Mouse (Mus musculus) c-Kit-positive CD71-negative TER-119-negative erythroid progenitor cells, embryonic 14.5 days (primary cell): ENCODE measurements around the gene Gm10424.
"Not testable (repeated sequence)": the region's sequence is repeated elsewhere in the genome, so short reads cannot be mapped to it uniquely, and the experiment has no call there.

Experiments used
- DNase-seq: peaks from one replicate; pipeline ENCODE4 v3.0.0-alpha.2; 2013; ENCODE audit warnings: low read depth

Gm10424 gene

DNA sequence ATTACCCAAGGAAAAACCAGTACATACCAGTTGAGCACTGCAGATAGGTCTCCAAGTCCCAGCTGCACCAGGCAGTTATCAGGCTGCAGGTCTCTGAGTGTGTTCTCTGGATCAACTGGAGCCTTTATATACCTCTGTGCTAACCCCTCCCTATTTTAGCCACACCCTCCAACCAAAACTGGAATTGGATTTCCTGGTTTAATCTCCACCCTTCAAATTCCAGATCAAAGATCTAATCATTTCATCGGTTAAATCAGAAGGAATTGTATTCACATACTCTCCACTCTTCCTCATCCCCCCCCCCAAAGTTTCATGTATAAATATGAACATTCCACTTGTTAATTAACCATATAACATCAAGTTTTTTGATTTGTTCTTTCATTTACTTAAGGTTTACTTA, at the start of gene Gm10424:
Gm10424 (minus strand) TSS at position 101 of the 400 bp plus-strand sequence.
- not testable (repeated sequence) for DNase-seq

DNA sequence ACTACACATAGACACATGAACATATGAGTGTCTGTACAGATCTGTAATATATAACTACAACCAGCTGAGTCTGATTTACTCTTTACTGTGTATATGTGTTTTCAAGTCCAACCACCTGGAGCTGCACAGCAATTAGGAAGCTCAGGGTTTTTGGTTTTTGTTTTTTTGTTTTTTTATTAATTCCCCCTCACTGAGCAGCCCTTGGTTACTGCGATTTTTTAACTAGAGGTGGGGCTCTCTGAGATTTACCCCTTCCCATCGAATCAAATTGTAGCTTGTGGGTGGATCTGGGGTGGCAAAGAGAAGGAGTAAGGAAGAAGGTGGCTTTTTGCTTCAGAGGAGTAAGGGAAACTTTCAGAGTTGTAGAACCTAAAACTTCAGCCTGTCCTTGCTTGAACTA, 33.0 kb upstream of the Gm10424 start, which contains the start of gene Gm3259:
Gm3259 (plus strand) TSS at position 301 of the 400 bp plus-strand sequence.
- not testable (repeated sequence) for DNase-seq
